Mouse (Mus musculus) embryonic facial prominence, embryonic 13.5 days (tissue): Measurements from ENCODE around the gene Six4. TPM values are rescaled to one million over a fixed set of nuclear protein-coding genes. Genes with fewer than 3 reads are reported as not detected.
"Not testable (repeated sequence)": the region's sequence is repeated elsewhere in the genome, so short reads cannot be mapped to it uniquely, and the experiment has no call there.

ENCODE experiments used
- ATAC-seq: fragments of 200-750 bp; cut with Nextera tagmentation; 2 replicates; pipeline ENCODE4 v1.8.0; 2017; ENCODE audit warnings: low read depth; ENCODE audit not compliant: insufficient number of reproducible peaks, insufficient read depth, low FRiP score, low TSS enrichment
- H3K27ac ChIP-seq: fragments of 300-500 bp; sonication (generic); 2 replicates; pipeline ENCODE4 v1.5.1; 2015; ENCODE audit warnings: moderate library complexity, mild to moderate bottlenecking, inconsistent platforms
- H3K27me3 ChIP-seq: fragments of 300-500 bp; sonication (generic); 2 replicates; pipeline ENCODE4 v1.6.1; 2015; ENCODE audit warnings: mild to moderate bottlenecking, inconsistent platforms
- H3K36me3 ChIP-seq: fragments of 300-500 bp; sonication (generic); 2 replicates; pipeline ENCODE4 v1.6.1; 2015; ENCODE audit warnings: mild to moderate bottlenecking, inconsistent platforms
- H3K4me1 ChIP-seq: fragments of 300-500 bp; sonication (generic); 2 replicates; pipeline ENCODE4 v1.6.1; 2015; ENCODE audit warnings: inconsistent platforms
- H3K4me2 ChIP-seq: fragments of 300-500 bp; sonication (generic); 2 replicates; pipeline ENCODE4 v1.6.1; 2015; ENCODE audit warnings: moderate library complexity, mild to moderate bottlenecking, inconsistent platforms
- H3K4me3 ChIP-seq: fragments of 300-500 bp; sonication (generic); 2 replicates; pipeline ENCODE4 v1.5.1; 2015; ENCODE audit warnings: mild to moderate bottlenecking, inconsistent platforms
- H3K9ac ChIP-seq: fragments of 300-500 bp; sonication (generic); 2 replicates; pipeline ENCODE4 v1.6.1; 2015; ENCODE audit warnings: mild to moderate bottlenecking, inconsistent platforms
- H3K9me3 ChIP-seq: fragments of 300-500 bp; sonication (generic); 2 replicates; pipeline ENCODE4 v1.6.1; 2016; ENCODE audit warnings: inconsistent platforms
- WGBS: fragments of 180-500 bp; shearing (Covaris S2); methylation state at CpG from one replicate; pipeline ENCODE4 v1.1.7; 2015; ENCODE audit warnings: mixed read lengths; 5-methylcytosine and 5-hydroxymethylcytosine counted together
- polyA plus RNA-seq: library from polyadenylated mRNA; unstranded; fragments of >200 nt; fragmentation: Nextera tagmentation; extraction: Ambion mirVana; gene quantifications from 2 replicates; pipeline ENCODE4 v1.2.1, GENCODE M21; 2015

Gene Six4
- polyA plus RNA-seq, 1 experiment from 2014 or later = 6.5 TPM

GRCm38 (mm10) chr12:73087086-73087485 lies 26.2 kb downstream of the Six4 start:
- ATAC-seq = no peak

GRCm38 (mm10) chr12:73085739-73086630 lies 27.3 kb downstream of the Six4 start:
- Histone ChIP-seq H3K27ac (no peak overlapping the region), H3K9me3 (no peaks in the 10 kb centered on the region), H3K4me3 (no peak overlapping the region), H3K4me2 (no peak overlapping the region), H3K36me3 (no peaks in the 10 kb centered on the region), H3K27me3 (no peaks in the 10 kb centered on the region), H3K9ac (no peak overlapping the region), H3K4me1 (no peaks in the 10 kb centered on the region)
- ATAC-seq = no peak
- WGBS = 28% methylated on average over 11 of the region's 11 CpGs

More at GRCm38 (mm10) chr12:73087086-73087485, 26.2 kb downstream of the Six4 start:
- Histone ChIP-seq H3K4me3 (no peak overlapping the region), H3K27me3 (no peaks in the 10 kb centered on the region), H3K9me3 (no peaks in the 10 kb centered on the region), H3K4me2 (no peak overlapping the region), H3K27ac (no peak overlapping the region), H3K9ac (no peak overlapping the region), H3K36me3 (no peaks in the 10 kb centered on the region), H3K4me1 (no peaks in the 10 kb centered on the region)
- 60% methylated on average over 7 of the region's 7 CpGs for WGBS

GRCm38 (mm10) chr12:73083773-73084172 lies 29.5 kb downstream of the Six4 start:
- Histone ChIP-seq H3K9me3 (no peaks in the 10 kb centered on the region), H3K27me3 (no peaks in the 10 kb centered on the region), H3K4me3 (no peak overlapping the region), H3K9ac (no peak overlapping the region), H3K4me1 (no peaks in the 10 kb centered on the region), H3K27ac (no peak overlapping the region), H3K36me3 (no peaks in the 10 kb centered on the region), H3K4me2 (no peak overlapping the region)
- WGBS = 60% methylated on average over 4 of the region's 4 CpGs
- no peak for ATAC-seq

GRCm38 (mm10) chr12:73081828-73082227 lies 31.4 kb downstream of the Six4 start:
- H3K9me3 ChIP-seq, H3K36me3 ChIP-seq, H3K27me3 ChIP-seq, ATAC-seq, H3K4me3 ChIP-seq, H3K4me1 ChIP-seq, H3K4me2 ChIP-seq, H3K9ac ChIP-seq, H3K27ac ChIP-seq: not testable (repeated sequence)
- 90% methylated on average over 4 of the region's 4 CpGs for WGBS

GRCm38 (mm10) chr12:73060805-73061410 lies 52.3 kb downstream of the Six4 start:
- no peaks in the 10 kb centered on the region for H3K4me1 ChIP-seq
- H3K36me3 ChIP-seq = no peaks in the 10 kb centered on the region
- 49% methylated on average over 9 of the region's 9 CpGs for WGBS
- H3K9ac ChIP-seq = no peak overlapping the region
- no peak for ATAC-seq
- H3K4me3 ChIP-seq = no peak overlapping the region
- no peak overlapping the region for H3K27ac ChIP-seq
- H3K27me3 ChIP-seq = peaks cover 3% of the 10 kb centered on the region
- H3K9me3 ChIP-seq = no peaks in the 10 kb centered on the region
- H3K4me2 ChIP-seq = no peak overlapping the region

GRCm38 (mm10) chr12:73057492-73057891 lies 55.8 kb downstream of the Six4 start:
- no peak overlapping the region for H3K4me2 ChIP-seq
- peaks cover 25% of the 10 kb centered on the region for H3K27me3 ChIP-seq
- no peaks in the 10 kb centered on the region for H3K9me3 ChIP-seq
- 86% methylated on average over 6 of the region's 6 CpGs for WGBS
- no peaks in the 10 kb centered on the region for H3K36me3 ChIP-seq
- no peak overlapping the region for H3K4me3 ChIP-seq
- no peak for ATAC-seq
- H3K27ac ChIP-seq = no peak overlapping the region
- peaks cover 24% of the 10 kb centered on the region for H3K4me1 ChIP-seq
- H3K9ac ChIP-seq = no peak overlapping the region

GRCm38 (mm10) chr12:73055451-73055850 lies 57.8 kb downstream of the Six4 start:
- Histone ChIP-seq H3K9me3 (no peaks in the 10 kb centered on the region), H3K4me2 (peak overlapping the region; percentile 82; the same call in 1 of the 2 replicates), H3K4me3 (no peak overlapping the region), H3K27me3 (peaks cover 36% of the 10 kb centered on the region), H3K27ac (no peak overlapping the region), H3K4me1 (peaks cover 41% of the 10 kb centered on the region), H3K36me3 (no peaks in the 10 kb centered on the region), H3K9ac (no peak overlapping the region)
- WGBS = 4% methylated on average over 5 of the region's 5 CpGs
- ATAC-seq = no peak

GRCm38 (mm10) chr12:73054576-73055185 lies 58.6 kb downstream of the Six4 start:
- H3K36me3 ChIP-seq = no peaks in the 10 kb centered on the region
- no peaks in the 10 kb centered on the region for H3K9me3 ChIP-seq
- 3% methylated on average over 15 of the region's 15 CpGs for WGBS
- H3K4me2 ChIP-seq = peak overlapping the region; percentile 82
- H3K4me3 ChIP-seq = peak overlapping the region; percentile 62
- no peak for ATAC-seq
- H3K9ac ChIP-seq = peak overlapping the region; percentile 72; the same call in 1 of the 2 replicates
- peak overlapping the region; percentile 89 for H3K27ac ChIP-seq
- H3K4me1 ChIP-seq = peaks cover 48% of the 10 kb centered on the region
- H3K27me3 ChIP-seq = peaks cover 43% of the 10 kb centered on the region

GRCm38 (mm10) chr12:73053668-73054241 lies 59.5 kb downstream of the Six4 start, which contains the start of gene Six1:
Gene Six1 (minus strand): TSS chr12:73053887.
- peaks cover 53% of the 10 kb centered on the region for H3K27me3 ChIP-seq
- H3K9ac ChIP-seq = peak within 1 kb of the TSS; percentile 72
- H3K36me3 ChIP-seq = no peaks in the 10 kb centered on the region
- peaks cover 52% of the 10 kb centered on the region for H3K4me1 ChIP-seq
- H3K4me2 ChIP-seq = peak within 1 kb of the TSS; percentile 82
- ATAC-seq = peak; percentile 78
- no peaks in the 10 kb centered on the region for H3K9me3 ChIP-seq
- under 1% methylated on average over 42 of the region's 42 CpGs for WGBS
- H3K4me3 ChIP-seq = peak within 1 kb of the TSS; percentile 62
- peak within 1 kb of the TSS; percentile 89 for H3K27ac ChIP-seq

- H3K36me3 ChIP-seq = no peaks in the 10 kb centered on the region
- H3K27ac ChIP-seq = peak overlapping the region; percentile 89
- peak overlapping the region; percentile 82 for H3K4me2 ChIP-seq
- H3K27me3 ChIP-seq = peaks cover 61% of the 10 kb centered on the region
- peak overlapping the region; percentile 72 for H3K9ac ChIP-seq
- WGBS = 4% methylated on average over 34 of the region's 34 CpGs
- H3K4me3 ChIP-seq = peak overlapping the region; percentile 62
- H3K4me1 ChIP-seq = peaks cover 59% of the 10 kb centered on the region
- no peak for ATAC-seq
- no peaks in the 10 kb centered on the region for H3K9me3 ChIP-seq
Observed at GRCm38 (mm10) chr12:73052651-73053591, 60.3 kb downstream of the Six4 start.
